16 mouse cellular contexts compared by ENCODE assay signal in genomic region chr7:19235092-19235671, GRCm38 (mm10). TPM values are rescaled to one million over a fixed set of nuclear protein-coding genes. Genes with fewer than 3 reads are reported as not detected.
DNase-seq lines count a peak whose midpoint lies in the region; ATAC-seq lines count a peak whose summit lies in the region.
"Had no signal": no experiment of that assay in that cellular context is flagged by ENCODE, and none has a peak within 500 bp of the region (broad histone marks: within the 10 kb centered on the region; RNA-seq: fewer than 3 reads in every experiment).

No protein-coding gene starts in this region.

- H3K9ac ChIP-seq in heart, embryonic 14.5 days (ENCODE audit: low read length) = peak overlapping the region; percentile 36; the same call in 1 of the 2 replicates
- H3K9ac ChIP-seq in heart, embryonic 11.5 days (ENCODE audit: low read depth, low read length) = no peak overlapping the region

- DNase-seq in 416B (ENCODE audit: low read depth) = peak; percentile 83
- no peak for DNase-seq in lung, postnatal 10 days
- no peak for DNase-seq in left cerebral cortex, postnatal 36 days (ENCODE audit: low spot score in 2 of 2)
- DNase-seq: adrenal gland, adult 2 months; cerebellum, adult 18-20 months; kidney, adult 2 months; lung, postnatal 36 days; midbrain, embryonic 14.5 days; thymus, postnatal 4 days had no signal

- peaks cover 8% of the 10 kb centered on the region for H3K36me3 ChIP-seq in heart, embryonic 14.5 days (ENCODE audit: control insufficient read depth, insufficient read depth, low read length)
- H3K36me3 ChIP-seq in heart, embryonic 11.5 days (ENCODE audit: control insufficient read depth, insufficient read depth, low read length) = peaks cover 6% of the 10 kb centered on the region; the same call in 1 of the 2 replicates

- H3K4me3 ChIP-seq in heart, embryonic 14.5 days (ENCODE audit: control insufficient read depth in 1 of 2, insufficient read depth in 1 of 2, low read depth in 1 of 2, low read length in 2 of 2) = no peak overlapping the region
- H3K4me3 ChIP-seq in heart, embryonic 11.5 days (ENCODE audit: low read depth, low read length) = no peak overlapping the region
- H3K4me3 ChIP-seq: embryonic facial prominence, embryonic 13.5 days; hindbrain, embryonic 12.5 days had no signal

- no peaks in the 10 kb centered on the region for H3K9me3 ChIP-seq in heart, embryonic 14.5 days (ENCODE audit: control insufficient read depth, low read length)
- H3K9me3 ChIP-seq in heart, embryonic 11.5 days (replicated peaks; ENCODE audit: control insufficient read depth, low read length) = no peaks in the 10 kb centered on the region
- H3K9me3 ChIP-seq: embryonic facial prominence, embryonic 13.5 days; hindbrain, embryonic 12.5 days had no signal

- H3K27ac ChIP-seq in heart, embryonic 14.5 days (replicated peaks in 1 of 2; ENCODE audit: control insufficient read depth in 1 of 2, insufficient read depth in 1 of 2, low read depth in 2 of 2, low read length in 2 of 2) = 0 out of 4 replicates have a peak overlapping the region, but pooled peaks of 1 of the 2 experiments have one; percentile 20
- H3K27ac ChIP-seq in heart, embryonic 11.5 days (ENCODE audit: low read depth, low read length) = no peak overlapping the region
- H3K27ac ChIP-seq: embryonic facial prominence, embryonic 13.5 days; hindbrain, embryonic 12.5 days had no signal

- H3K4me1 ChIP-seq in heart, embryonic 14.5 days (ENCODE audit: control insufficient read depth in 2 of 2, insufficient read depth in 2 of 2, low read length in 2 of 2) = peaks cover 15 to 51% of the 10 kb centered on the region in 2 experiments
- H3K4me1 ChIP-seq in heart, embryonic 11.5 days (ENCODE audit: control insufficient read depth, insufficient read depth, low read length) = peaks cover 40% of the 10 kb centered on the region

- no peaks in the 10 kb centered on the region for H3K27me3 ChIP-seq in heart, embryonic 14.5 days (ENCODE audit: control insufficient read depth, insufficient read depth, low read length)
- H3K27me3 ChIP-seq in heart, embryonic 11.5 days (ENCODE audit: control insufficient read depth, insufficient read depth, low read length) = no peaks in the 10 kb centered on the region
- H3K27me3 ChIP-seq: embryonic facial prominence, embryonic 13.5 days; hindbrain, embryonic 12.5 days had no signal

- ATAC-seq in heart, embryonic 14.5 days (ENCODE audit: insufficient number of reproducible peaks, insufficient read depth, low FRiP score, low read depth) = no peak
- no peak for ATAC-seq in heart, embryonic 11.5 days (replicated peaks; ENCODE audit: insufficient number of reproducible peaks, low FRiP score, low TSS enrichment)
- ATAC-seq in common myeloid progenitor, adult 5-6 weeks (replicated peaks; ENCODE audit: low read depth, poor library complexity, severe bottlenecking) = peak; percentile 27
- peak; percentile 41 for ATAC-seq in megakaryocyte progenitor cell, adult 5-6 weeks (replicated peaks; ENCODE audit: poor library complexity)

- H3K4me2 ChIP-seq in heart, embryonic 14.5 days (ENCODE audit: low read length) = no peak overlapping the region
- no peak overlapping the region for H3K4me2 ChIP-seq in heart, embryonic 11.5 days
- H3K4me2 ChIP-seq: embryonic facial prominence, embryonic 13.5 days; hindbrain, embryonic 12.5 days had no signal

- 91% methylated on average over 2 of the region's 2 CpGs for WGBS in heart, embryonic 14.5 days
- WGBS in heart, embryonic 11.5 days (ENCODE audit: insufficient replicate concordance) = 85% methylated on average over 2 of the region's 2 CpGs

- intact Hi-C loops in left cerebral cortex, postnatal 36 days (cut with DNase I) = loop anchor here (5.0 kb wide), 1 partner anchor 107 kb away; the partner anchor contains the start of gene Ercc1

RNA-seq across cellular contexts. Expression of gene Opa3, which starts 7.0 kb away (rescaled TPM):
- polyA plus RNA-seq in heart, embryonic 14.5 days (2014; fragmentation: Nextera tagmentation; extraction: Ambion mirVana) = 36.5 and 38.6 TPM in 2 replicates
- 41.2 and 41.6 TPM in 2 replicates for polyA plus RNA-seq in heart, embryonic 11.5 days (2014; fragmentation: Nextera tagmentation; extraction: Ambion mirVana)
- 22.4 and 24.0 TPM in 2 replicates for total RNA-seq in common myeloid progenitor, adult 5-6 weeks (2017)
- 12.4 and 16.1 TPM in 2 replicates for total RNA-seq in megakaryocyte progenitor cell, adult 5-6 weeks (2015)
- 19.9 and 25.0 TPM in 2 replicates for total RNA-seq in megakaryocyte progenitor cell, adult 5-6 weeks (2017)
- total RNA-seq in left cerebral cortex, postnatal 36 days (2021) = 10 to 100 TPM; 41.0 to 45.7 TPM

RNA-seq across cellular contexts. Expression of gene Gpr4, which starts 22.8 kb away (rescaled TPM):
- 1.6 and 1.9 TPM in 2 replicates for polyA plus RNA-seq in heart, embryonic 14.5 days (2014; fragmentation: Nextera tagmentation; extraction: Ambion mirVana)
- polyA plus RNA-seq in heart, embryonic 11.5 days (2014; fragmentation: Nextera tagmentation; extraction: Ambion mirVana) = 1.3 and 1.4 TPM in 2 replicates
- total RNA-seq in common myeloid progenitor, adult 5-6 weeks (2017) = not detected in 2 replicates
- 0.12 TPM in 1 of 2 replicates, not detected in the other for total RNA-seq in megakaryocyte progenitor cell, adult 5-6 weeks (2015)
- not detected in 2 replicates for total RNA-seq in megakaryocyte progenitor cell, adult 5-6 weeks (2017)
- 1 to 10 TPM; 2.1 to 4.6 TPM for total RNA-seq in left cerebral cortex, postnatal 36 days (2021)

RNA-seq across cellular contexts. Expression of gene Vasp, which starts 36.4 kb away (rescaled TPM):
- 66.1 and 68.9 TPM in 2 replicates for polyA plus RNA-seq in heart, embryonic 14.5 days (2014; fragmentation: Nextera tagmentation; extraction: Ambion mirVana)
- 61.9 and 102 TPM in 2 replicates for polyA plus RNA-seq in heart, embryonic 11.5 days (2014; fragmentation: Nextera tagmentation; extraction: Ambion mirVana)
- total RNA-seq in common myeloid progenitor, adult 5-6 weeks (2017) = 47.6 and 61.7 TPM in 2 replicates
- 46.7 and 49.6 TPM in 2 replicates for total RNA-seq in megakaryocyte progenitor cell, adult 5-6 weeks (2015)
- 71.0 and 73.0 TPM in 2 replicates for total RNA-seq in megakaryocyte progenitor cell, adult 5-6 weeks (2017)
- 10 to 100 TPM; 11.2 to 13.5 TPM for total RNA-seq in left cerebral cortex, postnatal 36 days (2021)

RNA-seq across cellular contexts. Expression of gene Ppm1n, which starts 44.7 kb away (rescaled TPM):
- 0.20 TPM in 1 of 2 replicates, not detected in the other for polyA plus RNA-seq in heart, embryonic 14.5 days (2014; fragmentation: Nextera tagmentation; extraction: Ambion mirVana)
- 0.34 TPM in 1 of 2 replicates, not detected in the other for polyA plus RNA-seq in heart, embryonic 11.5 days (2014; fragmentation: Nextera tagmentation; extraction: Ambion mirVana)
- not detected in 2 replicates for total RNA-seq in common myeloid progenitor, adult 5-6 weeks (2017)
- 0.20 TPM in 1 of 2 replicates, not detected in the other for total RNA-seq in megakaryocyte progenitor cell, adult 5-6 weeks (2015)
- not detected in 2 replicates for total RNA-seq in megakaryocyte progenitor cell, adult 5-6 weeks (2017)
- total RNA-seq in left cerebral cortex, postnatal 36 days (2021) = not detected
- total RNA-seq: adrenal gland, adult 2 months; gastrocnemius, postnatal 4 days had no signal
- polyA plus RNA-seq: embryonic facial prominence, embryonic 13.5 days; kidney, adult 2 months had no signal

RNA-seq across cellular contexts. Expression of gene Rtn2, which starts 47.2 kb away (rescaled TPM):
- 39.2 and 43.6 TPM in 2 replicates for polyA plus RNA-seq in heart, embryonic 14.5 days (2014; fragmentation: Nextera tagmentation; extraction: Ambion mirVana)
- 25.3 and 31.2 TPM in 2 replicates for polyA plus RNA-seq in heart, embryonic 11.5 days (2014; fragmentation: Nextera tagmentation; extraction: Ambion mirVana)
- 0.14 TPM in 1 of 2 replicates, not detected in the other for total RNA-seq in common myeloid progenitor, adult 5-6 weeks (2017)
- total RNA-seq in megakaryocyte progenitor cell, adult 5-6 weeks (2015) = not detected in 2 replicates
- not detected in 2 replicates for total RNA-seq in megakaryocyte progenitor cell, adult 5-6 weeks (2017)
- 100 to 1,000 TPM in 1 of 2 experiments, 10 to 100 TPM in 1; 98.6 to 121 TPM for total RNA-seq in left cerebral cortex, postnatal 36 days (2021)

Comparison
In these comparisons a context has a peak if more than half of its experiments do, and no peak if none do; other contexts are left out.
1. ATAC-seq: peak in common myeloid progenitor, adult 5-6 weeks (single experiment) and megakaryocyte progenitor cell, adult 5-6 weeks (single experiment); none in heart, embryonic 14.5 days (single experiment) and heart, embryonic 11.5 days (single experiment).